Comparison of ENCODE assay signal across 8 mouse cellular contexts in genomic region chr14:32772791-32773190, GRCm38 (mm10). TPM values are rescaled to one million over a fixed set of nuclear protein-coding genes. Genes with fewer than 3 reads are reported as not detected.
A peak's percentile ranks its signal among the peaks of the same experiment; 100 is the strongest.
DNase-seq lines count a peak whose midpoint lies in the region; ATAC-seq lines count a peak whose summit lies in the region.
"Had no signal": no experiment of that assay in that cellular context is flagged by ENCODE, and none has a peak within 500 bp of the region (broad histone marks: within the 10 kb centered on the region; RNA-seq: fewer than 3 reads in every experiment).

No protein-coding gene starts in this region.

- no peaks in the 10 kb centered on the region for H3K36me3 ChIP-seq in kidney, embryonic 15.5 days
- H3K36me3 ChIP-seq in splenic B cell, adult 2 months (ENCODE audit: control insufficient read depth, insufficient read depth, low read length, poor library complexity, severe bottlenecking) = no peaks in the 10 kb centered on the region
- H3K36me3 ChIP-seq: heart, embryonic 15.5 days had no signal

- no peak overlapping the region for H3K4me3 ChIP-seq in kidney, embryonic 15.5 days (replicated peaks)
- H3K4me3 ChIP-seq: heart, embryonic 15.5 days had no signal

- WGBS in kidney, embryonic 15.5 days = 61% methylated on average over 3 of the region's 3 CpGs

- H3K4me2 ChIP-seq in kidney, embryonic 15.5 days = no peak overlapping the region
- H3K4me2 ChIP-seq: heart, embryonic 15.5 days had no signal

- no peaks in the 10 kb centered on the region for H3K4me1 ChIP-seq in kidney, embryonic 15.5 days
- H3K4me1 ChIP-seq: heart, embryonic 15.5 days had no signal

- no peak overlapping the region for H3K9ac ChIP-seq in kidney, embryonic 15.5 days
- H3K9ac ChIP-seq: heart, embryonic 15.5 days had no signal

- peak; percentile 29 for DNase-seq in kidney, adult 18-20 months
- peak; percentile 67 for DNase-seq in 416B (ENCODE audit: low read depth)
- DNase-seq in ZHBTc4 (ENCODE audit: low read depth, low spot score) = peak; percentile 33
- peak; percentile 19 for DNase-seq in splenic B cell, adult 2 months (ENCODE audit: low read depth, low spot score)
- no peak for DNase-seq in Muller cell, postnatal 12 days (ENCODE audit: inconsistent ontology term)

- no peak for ATAC-seq in kidney, embryonic 15.5 days (replicated peaks; ENCODE audit: low FRiP score)
- peak; percentile 58 for ATAC-seq in inflammation-experienced regulatory T-cells, adult 6 months

- H3K27ac ChIP-seq in kidney, embryonic 15.5 days = no peak overlapping the region
- H3K27ac ChIP-seq: heart, embryonic 15.5 days had no signal

- no peaks in the 10 kb centered on the region for H3K9me3 ChIP-seq in kidney, embryonic 15.5 days (replicated peaks)
- H3K9me3 ChIP-seq: heart, embryonic 15.5 days had no signal

- H3K27me3 ChIP-seq in kidney, embryonic 15.5 days = no peaks in the 10 kb centered on the region
- H3K27me3 ChIP-seq in splenic B cell, adult 2 months (ENCODE audit: control insufficient read depth, insufficient read depth, low read length, poor library complexity, severe bottlenecking) = no peaks in the 10 kb centered on the region
- H3K27me3 ChIP-seq: heart, embryonic 15.5 days had no signal

RNA-seq across cellular contexts. Expression of gene Tmem273, which starts 13.0 kb away (rescaled TPM):
- polyA plus RNA-seq in kidney, embryonic 15.5 days (2015; fragmentation: Nextera tagmentation; extraction: Ambion mirVana) = 0.85 and 1.1 TPM in 2 replicates
- 1 to 10 TPM; 2.6 to 5.5 (median 3.6) TPM for polyA plus RNA-seq in inflammation-experienced regulatory T-cells, adult 6 months (2017; shearing (Covaris generic))
